Mouse (Mus musculus): ENCODE measurements around the gene Gucy2g. TPM values are rescaled to one million over a fixed set of nuclear protein-coding genes. Genes with fewer than 3 reads are reported as not detected.

Gucy2g gene
- total and polyA plus RNA-seq, 3 experiments: 0.65 to 2.4 TPM; not detected in 1

GRCm38 (mm10) chr19:55276770-55277169 is 35.7 kb upstream of the Gucy2g start:
- TF ChIP-seq USF1 (IDR thresholded peaks at IDR 0.05; ENCODE audit: low read depth, low read length): no peak
- TF ChIP-seq CHD1 (IDR thresholded peaks at IDR 0.05; ENCODE audit: low read depth, low read length): 0 out of 2 replicates have a peak, but pooled peaks have one; percentile 23
- no peak for TF ChIP-seq MAZ (IDR thresholded peaks at IDR 0.05; ENCODE audit: low read depth, low read length)
- no peak for TF ChIP-seq TAL1 (IDR thresholded peaks at IDR 0.05; ENCODE audit: low read length)

GRCm38 (mm10) chr19:55276100-55276499 is 35.1 kb upstream of the Gucy2g start:
- no peak overlapping the region; the same call in 1 of the 2 replicates for H3K9ac ChIP-seq (ENCODE audit: control insufficient read depth, low read depth, low read length, poor library complexity, severe bottlenecking)
- H3K27ac ChIP-seq (ENCODE audit: control insufficient read depth, low read depth, low read length): peak overlapping the region; percentile 70
- peak; percentile 47 for DNase-seq (ENCODE audit: low read depth, low spot score)
- no peaks in the 10 kb centered on the region for H3K27me3 ChIP-seq (ENCODE audit: control insufficient read depth in 1 of 2, insufficient read depth in 2 of 2, low read length in 2 of 2)
- no peaks in the 10 kb centered on the region for H3K79me2 ChIP-seq (ENCODE audit: control insufficient read depth, insufficient read depth, low read length, poor library complexity)
- peaks cover 51 to 57% of the 10 kb centered on the region in 2 experiments for H3K36me3 ChIP-seq (ENCODE audit: control insufficient read depth in 1 of 2, insufficient read depth in 2 of 2, low read length in 2 of 2)
- H3K9me3 ChIP-seq (replicated peaks; ENCODE audit: insufficient read depth, low read length): no peaks in the 10 kb centered on the region
- H3K4me1 ChIP-seq (ENCODE audit: control insufficient read depth in 1 of 2, insufficient read depth in 2 of 2, low read length in 2 of 2): peaks cover 42 to 46% of the 10 kb centered on the region in 2 experiments
- H3K4me3 ChIP-seq (ENCODE audit: control insufficient read depth in 1 of 2, insufficient read depth in 1 of 2, low read depth in 2 of 2, low read length in 2 of 2): no peak overlapping the region
- peak; percentile 66 for TF ChIP-seq ETS1 (IDR thresholded peaks at IDR 0.05; ENCODE audit: low read depth, low read length)
- 0 out of 2 replicates have a peak, but pooled peaks have one; percentile 22 for TF ChIP-seq MAZ (IDR thresholded peaks at IDR 0.05; ENCODE audit: low read depth, low read length)
- TF ChIP-seq NRF1 (IDR thresholded peaks at IDR 0.05; ENCODE audit: insufficient read depth, low read depth, low read length, poor library complexity, severe bottlenecking): no peak
- no peak for TF ChIP-seq ZMIZ1 (IDR thresholded peaks at IDR 0.05; ENCODE audit: low read depth, low read length)
- no peak for TF ChIP-seq ZNF384 (IDR thresholded peaks at IDR 0.05; ENCODE audit: low read depth, low read length)
- TF ChIP-seq BHLHE40 (IDR thresholded peaks at IDR 0.05; ENCODE audit: borderline replicate concordance, low read depth, low read length): no peak
- TF ChIP-seq USF2 (IDR thresholded peaks at IDR 0.05; ENCODE audit: borderline replicate concordance in 1 of 2, insufficient read depth in 1 of 2, low read depth in 1 of 2, low read length in 2 of 2): no peak
- TF ChIP-seq HCFC1 (IDR thresholded peaks at IDR 0.05; ENCODE audit: low read depth, low read length): no peak
- TF ChIP-seq POLR2AphosphoS5 (IDR thresholded peaks at IDR 0.05; ENCODE audit: borderline replicate concordance, low read depth, low read length): no peak
- no peak for TF ChIP-seq E2F4 (IDR thresholded peaks at IDR 0.05; ENCODE audit: borderline replicate concordance, low read depth, low read length)
- TF ChIP-seq KAT2A (conservative IDR thresholded peaks at IDR 0.05; ENCODE audit: low read depth, low read length): no peak; the same call in 1 of the 2 replicates
- TF ChIP-seq ELF1 (IDR thresholded peaks at IDR 0.05; ENCODE audit: low read depth, low read length): no peak
- no peak for TF ChIP-seq MAFK (IDR thresholded peaks at IDR 0.05; ENCODE audit: borderline replicate concordance, low read depth, low read length)
- no peak for TF ChIP-seq NELFE (IDR thresholded peaks at IDR 0.05; ENCODE audit: low read depth, low read length)
- TF ChIP-seq TCF12 (IDR thresholded peaks at IDR 0.05; ENCODE audit: low read depth, low read length): peak; percentile 56; the same call in 1 of the 2 replicates
- TF ChIP-seq MEF2A (IDR thresholded peaks at IDR 0.05; ENCODE audit: extremely low read depth, insufficient replicate concordance, low read depth, low read length, poor library complexity, severe bottlenecking): no peak
- peak; percentile 74 to 75; a peak in 3 of 4 replicates for TF ChIP-seq EP300 (IDR thresholded peaks at IDR 0.05; ENCODE audit: low read depth in 1 of 2, low read length in 2 of 2)
- TF ChIP-seq RAD21 (IDR thresholded peaks at IDR 0.05; ENCODE audit: low read depth, low read length): no peak
- TF ChIP-seq GATA1 (IDR thresholded peaks at IDR 0.05; ENCODE audit: low read depth, low read length): peak; percentile 87
- no peak for TF ChIP-seq MAX (IDR thresholded peaks at IDR 0.05; ENCODE audit: low read length)
- no peak for TF ChIP-seq TAL1 (IDR thresholded peaks at IDR 0.05; ENCODE audit: low read length)
- 0 out of 2 replicates have a peak, but pooled peaks have one; percentile 37 for TF ChIP-seq SIN3A (IDR thresholded peaks at IDR 0.05; ENCODE audit: low read length)
- TF ChIP-seq GABPA (IDR thresholded peaks at IDR 0.05; ENCODE audit: low read depth, low read length): no peak
- TF ChIP-seq CTCF (IDR thresholded peaks at IDR 0.05 in 2 of 3, conservative IDR thresholded peaks at IDR 0.05 in 1 of 3; ENCODE audit: control insufficient read depth in 1 of 3, insufficient read depth in 1 of 3, low read depth in 2 of 3, low read length in 3 of 3, poor library complexity in 1 of 3, severe bottlenecking in 1 of 3): no peak
- no peak for TF ChIP-seq JUND (IDR thresholded peaks at IDR 0.05; ENCODE audit: low read depth, low read length)
- TF ChIP-seq POLR2AphosphoS2 (IDR thresholded peaks at IDR 0.05; ENCODE audit: low read length): no peak
- TF ChIP-seq TBP (IDR thresholded peaks at IDR 0.05; ENCODE audit: low read depth, low read length): no peak
- no peak; the same call in none of the 2 replicates for TF ChIP-seq MYB (IDR thresholded peaks at IDR 0.05; ENCODE audit: low read depth, low read length)
- TF ChIP-seq ZC3H11A (IDR thresholded peaks at IDR 0.05; ENCODE audit: low read depth, low read length): no peak
- no peak for TF ChIP-seq CHD1 (IDR thresholded peaks at IDR 0.05; ENCODE audit: low read depth, low read length)

More at GRCm38 (mm10) chr19:55276770-55277169, 35.7 kb upstream of the Gucy2g start:
- Histone ChIP-seq H3K9me3 (replicated peaks; ENCODE audit: insufficient read depth, low read length) (no peaks in the 10 kb centered on the region), H3K27me3 (ENCODE audit: control insufficient read depth in 1 of 2, insufficient read depth in 2 of 2, low read length in 2 of 2) (no peaks in the 10 kb centered on the region), H3K27ac (ENCODE audit: control insufficient read depth, low read depth, low read length) (no peak overlapping the region), H3K4me1 (ENCODE audit: control insufficient read depth in 1 of 2, insufficient read depth in 2 of 2, low read length in 2 of 2) (peaks cover 37 to 41% of the 10 kb centered on the region in 2 experiments), H3K36me3 (ENCODE audit: control insufficient read depth in 1 of 2, insufficient read depth in 2 of 2, low read length in 2 of 2) (peaks cover 51 to 58% of the 10 kb centered on the region in 2 experiments), H3K9ac (ENCODE audit: control insufficient read depth, low read depth, low read length, poor library complexity, severe bottlenecking) (no peak overlapping the region), H3K4me3 (ENCODE audit: control insufficient read depth in 1 of 2, insufficient read depth in 1 of 2, low read depth in 2 of 2, low read length in 2 of 2) (no peak overlapping the region), H3K79me2 (ENCODE audit: control insufficient read depth, insufficient read depth, low read length, poor library complexity) (no peaks in the 10 kb centered on the region)
- DNase-seq (ENCODE audit: low read depth, low spot score): no peak

Measured in MEL (cell line).